Mouse (Mus musculus) heart, embryonic 15.5 days (tissue): Measurements from ENCODE around the gene Xxylt1. TPM values are rescaled to one million over a fixed set of nuclear protein-coding genes. Genes with fewer than 3 reads are reported as not detected.
"Not testable (repeated sequence)": the region's sequence is repeated elsewhere in the genome, so short reads cannot be mapped to it uniquely, and the experiment has no call there.

ENCODE experiments used
- ATAC-seq: fragments of 200-750 bp; cut with Nextera tagmentation; replicated peaks from 2 replicates; pipeline ENCODE4 v1.8.0; 2017; ENCODE audit warnings: low read depth, moderate TSS enrichment; ENCODE audit not compliant: insufficient number of reproducible peaks, insufficient read depth, low FRiP score
- H3K27ac ChIP-seq: fragments of 300-500 bp; sonication (generic); 2 replicates; pipeline ENCODE4 v1.5.1; 2015; ENCODE audit warnings: mild to moderate bottlenecking, inconsistent platforms
- H3K27me3 ChIP-seq: fragments of 300-500 bp; sonication (generic); 2 replicates; pipeline ENCODE4 v1.6.1; 2015; ENCODE audit warnings: inconsistent platforms
- H3K36me3 ChIP-seq: fragments of 300-500 bp; sonication (generic); 2 replicates; pipeline ENCODE4 v1.6.1; 2015; ENCODE audit warnings: mild to moderate bottlenecking, inconsistent platforms
- H3K4me1 ChIP-seq: fragments of 300-500 bp; sonication (generic); replicated peaks from 2 replicates; pipeline ENCODE4 v1.6.1; 2015; ENCODE audit warnings: inconsistent platforms
- H3K4me2 ChIP-seq: fragments of 300-500 bp; sonication (generic); 2 replicates; pipeline ENCODE4 v1.6.1; 2015; ENCODE audit warnings: inconsistent platforms, mild to moderate bottlenecking, moderate library complexity
- H3K4me3 ChIP-seq: fragments of 300-500 bp; sonication (generic); 2 replicates; pipeline ENCODE4 v1.5.1; 2015; ENCODE audit warnings: mild to moderate bottlenecking, inconsistent platforms
- H3K9ac ChIP-seq: fragments of 300-500 bp; sonication (generic); 2 replicates; pipeline ENCODE4 v1.6.1; 2015; ENCODE audit warnings: mild to moderate bottlenecking, inconsistent platforms
- H3K9me3 ChIP-seq: fragments of 300-500 bp; sonication (generic); replicated peaks from 2 replicates; pipeline ENCODE4 v1.6.1; 2016; ENCODE audit warnings: inconsistent platforms
- WGBS: fragments of 180-500 bp; shearing (Covaris S2); methylation state at CpG from one replicate; pipeline ENCODE4 v1.1.7; 2015; ENCODE audit warnings: mixed read lengths; 5-methylcytosine and 5-hydroxymethylcytosine counted together
- polyA plus RNA-seq: library from polyadenylated mRNA; unstranded; fragments of >200 nt; fragmentation: Nextera tagmentation; extraction: Ambion mirVana; gene quantifications from 2 replicates; pipeline ENCODE4 v1.2.1, GENCODE M21; 2015

Gene Xxylt1
- polyA plus RNA-seq, 1 experiment from 2014 or later: 6.8 TPM

- Histone ChIP-seq H3K4me2 (no peak overlapping the region), H3K36me3 (0 out of 2 replicates have a peak, but pooled peaks cover 3% of the 10 kb centered on the region), H3K27me3 (no peaks in the 10 kb centered on the region), H3K4me3 (no peak overlapping the region), H3K27ac (peak overlapping the region; percentile 78), H3K9ac (no peak overlapping the region), H3K9me3 (no peaks in the 10 kb centered on the region), H3K4me1 (peaks cover 42% of the 10 kb centered on the region)
- WGBS: 42% methylated on average over 7 of the region's 7 CpGs
- ATAC-seq: 0 out of 2 replicates have a peak, but pooled peaks have one; percentile 13
These were observed 75.5 kb downstream of the Xxylt1 start for GRCm38 (mm10) chr16:31005693-31006092.

- H3K9ac ChIP-seq: peak overlapping the region; percentile 3; the same call in 1 of the 2 replicates
- no peak overlapping the region for H3K4me3 ChIP-seq
- no peaks in the 10 kb centered on the region for H3K9me3 ChIP-seq
- peaks cover 42% of the 10 kb centered on the region for H3K4me1 ChIP-seq
- H3K36me3 ChIP-seq: 0 out of 2 replicates have a peak, but pooled peaks cover 3% of the 10 kb centered on the region
- peak overlapping the region; percentile 78 for H3K27ac ChIP-seq
- no peaks in the 10 kb centered on the region for H3K27me3 ChIP-seq
- 56% methylated on average over 2 of the region's 2 CpGs for WGBS
- no peak for ATAC-seq
- peak overlapping the region; percentile 57 for H3K4me2 ChIP-seq
These were observed 76.9 kb downstream of the Xxylt1 start for GRCm38 (mm10) chr16:31004321-31004682.

GRCm38 (mm10) chr16:31003592-31004320 is 77.5 kb downstream of the Xxylt1 start:
- peak; percentile 21; the same call in 1 of the 2 replicates for ATAC-seq
- peak overlapping the region; percentile 3; the same call in 1 of the 2 replicates for H3K9ac ChIP-seq
- 8% methylated on average over 10 of the region's 10 CpGs for WGBS

GRCm38 (mm10) chr16:31002926-31003325 is 78.3 kb downstream of the Xxylt1 start:
- Histone ChIP-seq H3K27me3 (no peaks in the 10 kb centered on the region), H3K4me1 (peaks cover 38% of the 10 kb centered on the region), H3K4me2 (peak overlapping the region; percentile 57), H3K9me3 (no peaks in the 10 kb centered on the region), H3K36me3 (0 out of 2 replicates have a peak, but pooled peaks cover 3% of the 10 kb centered on the region), H3K27ac (peak overlapping the region; percentile 78), H3K9ac (no peak overlapping the region), H3K4me3 (no peak overlapping the region)
- no peak for ATAC-seq
- WGBS: 45% methylated on average over 6 of the region's 6 CpGs

More at GRCm38 (mm10) chr16:31003592-31004320, 77.5 kb downstream of the Xxylt1 start:
- H3K27me3 ChIP-seq, H3K9me3 ChIP-seq, H3K36me3 ChIP-seq: not testable (repeated sequence)
- Histone ChIP-seq H3K4me1 (peaks cover 42% of the 10 kb centered on the region), H3K4me3 (peak overlapping the region; percentile 13; the same call in 1 of the 2 replicates), H3K4me2 (peak overlapping the region; percentile 57), H3K27ac (peak overlapping the region; percentile 78)

GRCm38 (mm10) chr16:31002117-31002516 is 79.1 kb downstream of the Xxylt1 start:
- no peaks in the 10 kb centered on the region for H3K36me3 ChIP-seq
- WGBS: 86% methylated on average over 6 of the region's 6 CpGs
- no peak overlapping the region for H3K4me3 ChIP-seq
- no peak for ATAC-seq
- no peaks in the 10 kb centered on the region for H3K9me3 ChIP-seq
- H3K27ac ChIP-seq: no peak overlapping the region
- H3K4me2 ChIP-seq: no peak overlapping the region
- H3K9ac ChIP-seq: no peak overlapping the region
- H3K4me1 ChIP-seq: peaks cover 36% of the 10 kb centered on the region
- no peaks in the 10 kb centered on the region for H3K27me3 ChIP-seq

GRCm38 (mm10) chr16:30998711-30999110 is 82.5 kb downstream of the Xxylt1 start:
- WGBS: 82% methylated on average over 2 of the region's 2 CpGs
- H3K9me3 ChIP-seq: no peaks in the 10 kb centered on the region
- ATAC-seq: no peak
- no peaks in the 10 kb centered on the region for H3K36me3 ChIP-seq
- no peak overlapping the region for H3K4me3 ChIP-seq
- H3K4me1 ChIP-seq: peaks cover 22% of the 10 kb centered on the region
- no peak overlapping the region for H3K4me2 ChIP-seq
- no peak overlapping the region for H3K27ac ChIP-seq
- H3K9ac ChIP-seq: no peak overlapping the region
- H3K27me3 ChIP-seq: no peaks in the 10 kb centered on the region

GRCm38 (mm10) chr16:30998048-30998447 is 83.2 kb downstream of the Xxylt1 start:
- Histone ChIP-seq H3K36me3 (no peaks in the 10 kb centered on the region), H3K27ac (no peak overlapping the region), H3K4me1 (peaks cover 18% of the 10 kb centered on the region), H3K9me3 (no peaks in the 10 kb centered on the region), H3K4me3 (no peak overlapping the region), H3K27me3 (no peaks in the 10 kb centered on the region), H3K4me2 (no peak overlapping the region), H3K9ac (no peak overlapping the region)
- 93% methylated on average over 2 of the region's 2 CpGs for WGBS
- no peak for ATAC-seq

- Histone ChIP-seq H3K9ac (no peak overlapping the region), H3K27me3 (no peaks in the 10 kb centered on the region), H3K4me1 (peaks cover 12% of the 10 kb centered on the region; the same call in 1 of the 2 replicates), H3K36me3 (no peaks in the 10 kb centered on the region), H3K27ac (peak overlapping the region; percentile 51; the same call in 1 of the 2 replicates), H3K9me3 (no peaks in the 10 kb centered on the region), H3K4me3 (no peak overlapping the region), H3K4me2 (no peak overlapping the region)
- 57% methylated on average over 5 of the region's 5 CpGs for WGBS
- no peak for ATAC-seq
These were observed 85.8 kb downstream of the Xxylt1 start for GRCm38 (mm10) chr16:30995446-30995845.

GRCm38 (mm10) chr16:30994881-30995280 is 86.4 kb downstream of the Xxylt1 start:
- Histone ChIP-seq H3K9me3 (no peaks in the 10 kb centered on the region), H3K4me3 (no peak overlapping the region), H3K9ac (no peak overlapping the region), H3K27ac (peak overlapping the region; percentile 51), H3K27me3 (no peaks in the 10 kb centered on the region), H3K4me2 (no peak overlapping the region), H3K4me1 (peaks cover 12% of the 10 kb centered on the region; the same call in 1 of the 2 replicates), H3K36me3 (no peaks in the 10 kb centered on the region)
- WGBS: 62% methylated on average over 2 of the region's 2 CpGs
- ATAC-seq: no peak

GRCm38 (mm10) chr16:30994296-30994695 is 86.9 kb downstream of the Xxylt1 start:
- no peaks in the 10 kb centered on the region for H3K9me3 ChIP-seq
- H3K4me2 ChIP-seq: no peak overlapping the region
- peaks cover 12% of the 10 kb centered on the region; the same call in 1 of the 2 replicates for H3K4me1 ChIP-seq
- no peak for ATAC-seq
- H3K27me3 ChIP-seq: no peaks in the 10 kb centered on the region
- H3K9ac ChIP-seq: no peak overlapping the region
- no peaks in the 10 kb centered on the region for H3K36me3 ChIP-seq
- H3K27ac ChIP-seq: peak overlapping the region; percentile 51
- WGBS: 70% methylated on average over 7 of the region's 7 CpGs
- H3K4me3 ChIP-seq: no peak overlapping the region

- WGBS: 57% methylated on average over 5 of the region's 5 CpGs
- no peak overlapping the region for H3K4me3 ChIP-seq
- peak overlapping the region; percentile 48 for H3K27ac ChIP-seq
- no peaks in the 10 kb centered on the region for H3K9me3 ChIP-seq
- no peaks in the 10 kb centered on the region for H3K27me3 ChIP-seq
- H3K4me1 ChIP-seq: peaks cover 12% of the 10 kb centered on the region; the same call in 1 of the 2 replicates
- H3K9ac ChIP-seq: no peak overlapping the region
- no peak for ATAC-seq
- H3K36me3 ChIP-seq: no peaks in the 10 kb centered on the region
- no peak overlapping the region for H3K4me2 ChIP-seq
These were observed 88.7 kb downstream of the Xxylt1 start for GRCm38 (mm10) chr16:30992568-30992967.
